Mouse (Mus musculus) intestine, embryonic 16.5 days (tissue): ENCODE results near the gene Vapb. TPM values are rescaled to one million over a fixed set of nuclear protein-coding genes. Genes with fewer than 3 reads are reported as not detected.

Experiments
- microRNA-seq: library from miRNA; unstranded; fragments of <30 nt; microRNA quantifications from one replicate; pipeline ENCODE4, GENCODE M21; 2016
- polyA plus RNA-seq: library from polyadenylated mRNA; unstranded; fragments of >200 nt; fragmentation: Nextera tagmentation; extraction: Ambion mirVana; gene quantifications from 2 replicates; pipeline ENCODE4 v1.2.1, GENCODE M21; 2015

Gene Vapb
- polyA plus RNA-seq, 1 experiment from 2014 or later = 19.6 TPM

Small RNA genes lying within 50 kb of the gene (microRNA-seq; reads per million reads assigned to microRNA genes)
- not detected for gene Mir6340

Other genes with a start within 250 kb of the Vapb start
- gene 1700021F07Rik, start 214.9 kb upstream of the Vapb start, polyA plus RNA-seq = not detected in 2 replicates
- not detected in 2 replicates for gene Ankrd60, start 159.1 kb upstream of the Vapb start, polyA plus RNA-seq
- gene Rab22a, start 77.8 kb upstream of the Vapb start, polyA plus RNA-seq = 31.2 and 32.4 TPM in 2 replicates
- gene 1700010B08Rik, start 18.1 kb upstream of the Vapb start, polyA plus RNA-seq = not detected in 2 replicates